Mouse (Mus musculus) embryonic facial prominence, embryonic 15.5 days (tissue): ENCODE measurements around the gene Fbxl18. TPM values are rescaled to one million over a fixed set of nuclear protein-coding genes. Genes with fewer than 3 reads are reported as not detected.

Source experiments
- ATAC-seq: fragments of 200-750 bp; cut with Nextera tagmentation; 2 replicates; pipeline ENCODE4 v1.8.0; 2017; ENCODE audit warnings: low read depth, moderate TSS enrichment; ENCODE audit not compliant: insufficient number of reproducible peaks, low FRiP score, low TSS enrichment
- H3K27ac ChIP-seq: fragments of 300-500 bp; sonication (generic); replicated peaks from 2 replicates; pipeline ENCODE4 v1.5.1; 2015; ENCODE audit warnings: mild to moderate bottlenecking, inconsistent platforms
- H3K27me3 ChIP-seq: fragments of 300-500 bp; sonication (generic); 2 replicates; pipeline ENCODE4 v1.6.1; 2015; ENCODE audit warnings: inconsistent platforms
- H3K36me3 ChIP-seq: fragments of 300-500 bp; sonication (generic); 2 replicates; pipeline ENCODE4 v1.6.1; 2015; ENCODE audit warnings: mild to moderate bottlenecking, inconsistent platforms
- H3K4me1 ChIP-seq: fragments of 300-500 bp; sonication (generic); 2 replicates; pipeline ENCODE4 v1.6.1; 2015; ENCODE audit warnings: inconsistent platforms
- H3K4me2 ChIP-seq: fragments of 300-500 bp; sonication (generic); replicated peaks from 2 replicates; pipeline ENCODE4 v1.6.1; 2015; ENCODE audit warnings: mild to moderate bottlenecking, inconsistent platforms
- H3K4me3 ChIP-seq: fragments of 300-500 bp; sonication (generic); replicated peaks from 2 replicates; pipeline ENCODE4 v1.5.1; 2015; ENCODE audit warnings: mild to moderate bottlenecking, inconsistent platforms
- H3K9ac ChIP-seq: fragments of 300-500 bp; sonication (generic); 2 replicates; pipeline ENCODE4 v1.6.1; 2015; ENCODE audit warnings: inconsistent platforms
- H3K9me3 ChIP-seq: fragments of 300-500 bp; sonication (generic); replicated peaks from 2 replicates; pipeline ENCODE4 v1.6.1; 2016; ENCODE audit warnings: inconsistent platforms
- WGBS: fragments of 180-500 bp; shearing (Covaris S2); methylation state at CpG from one replicate; pipeline ENCODE4 v1.1.7; 2015; 5-methylcytosine and 5-hydroxymethylcytosine counted together
- polyA plus RNA-seq: library from polyadenylated mRNA; unstranded; fragments of >200 nt; fragmentation: Nextera tagmentation; extraction: Ambion mirVana; gene quantifications from 2 replicates; pipeline ENCODE4 v1.2.1, GENCODE M21; 2015

Fbxl18 gene
- polyA plus RNA-seq, 1 experiment from 2014 or later, result 11.7 TPM

- H3K4me2 ChIP-seq, result no peak overlapping the region
- no peak overlapping the region for H3K4me3 ChIP-seq
- WGBS, result 75% methylated on average over 4 of the region's 4 CpGs
- no peaks in the 10 kb centered on the region for H3K36me3 ChIP-seq
- no peak for ATAC-seq
- H3K27me3 ChIP-seq, result no peaks in the 10 kb centered on the region
- H3K27ac ChIP-seq, result no peak overlapping the region
- H3K9me3 ChIP-seq, result no peaks in the 10 kb centered on the region
- no peak overlapping the region for H3K9ac ChIP-seq
- peaks cover 25% of the 10 kb centered on the region for H3K4me1 ChIP-seq
These were observed 17.5 kb upstream of the Fbxl18 start for GRCm38 (mm10) chr5:142912739-142913138.

GRCm38 (mm10) chr5:142912320-142912719, 17.1 kb upstream of the Fbxl18 start:
- Histone ChIP-seq H3K9ac (no peak overlapping the region), H3K27me3 (no peaks in the 10 kb centered on the region), H3K4me2 (no peak overlapping the region), H3K36me3 (no peaks in the 10 kb centered on the region), H3K27ac (no peak overlapping the region), H3K9me3 (no peaks in the 10 kb centered on the region), H3K4me1 (peaks cover 29% of the 10 kb centered on the region), H3K4me3 (no peak overlapping the region)
- 94% methylated on average over 3 of the region's 3 CpGs for WGBS
- ATAC-seq, result no peak

- WGBS, result 63% methylated on average over 2 of the region's 2 CpGs
- Histone ChIP-seq H3K9ac (no peak overlapping the region), H3K9me3 (no peaks in the 10 kb centered on the region), H3K4me3 (no peak overlapping the region), H3K4me2 (no peak overlapping the region), H3K36me3 (no peaks in the 10 kb centered on the region), H3K4me1 (peaks cover 34% of the 10 kb centered on the region), H3K27ac (no peak overlapping the region), H3K27me3 (no peaks in the 10 kb centered on the region)
- ATAC-seq, result no peak
These were observed 16.4 kb upstream of the Fbxl18 start for GRCm38 (mm10) chr5:142911629-142912028.

GRCm38 (mm10) chr5:142909576-142910278, 14.5 kb upstream of the Fbxl18 start:
- Histone ChIP-seq H3K4me1 (peaks cover 38% of the 10 kb centered on the region), H3K4me3 (no peak overlapping the region), H3K36me3 (peaks cover 7% of the 10 kb centered on the region), H3K4me2 (no peak overlapping the region), H3K27me3 (no peaks in the 10 kb centered on the region), H3K9me3 (no peaks in the 10 kb centered on the region), H3K27ac (peak overlapping the region; percentile 100), H3K9ac (no peak overlapping the region)
- ATAC-seq, result no peak
- WGBS, result 43% methylated on average over 8 of the region's 8 CpGs

GRCm38 (mm10) chr5:142908941-142909575, 13.8 kb upstream of the Fbxl18 start:
- 36% methylated on average over 5 of the region's 5 CpGs for WGBS
- Histone ChIP-seq H3K4me1 (peaks cover 45% of the 10 kb centered on the region), H3K4me3 (no peak overlapping the region), H3K9me3 (no peaks in the 10 kb centered on the region), H3K27ac (peak overlapping the region; percentile 100), H3K36me3 (peaks cover 14% of the 10 kb centered on the region), H3K9ac (no peak overlapping the region), H3K4me2 (no peak overlapping the region), H3K27me3 (no peaks in the 10 kb centered on the region)
- no peak for ATAC-seq

- no peak for ATAC-seq
- Histone ChIP-seq H3K4me2 (peak overlapping the region; percentile 69), H3K4me3 (peak overlapping the region; percentile 94; the same call in 1 of the 2 replicates), H3K9me3 (no peaks in the 10 kb centered on the region), H3K4me1 (peaks cover 51% of the 10 kb centered on the region), H3K27ac (peak overlapping the region; percentile 100), H3K9ac (no peak overlapping the region), H3K36me3 (peaks cover 22% of the 10 kb centered on the region), H3K27me3 (no peaks in the 10 kb centered on the region)
- 69% methylated on average over 5 of the region's 5 CpGs for WGBS
These were observed 12.8 kb upstream of the Fbxl18 start for GRCm38 (mm10) chr5:142907803-142908559.

GRCm38 (mm10) chr5:142907048-142907802, 12.0 kb upstream of the Fbxl18 start:
- WGBS, result 14% methylated on average over 14 of the region's 14 CpGs
- Histone ChIP-seq H3K27me3 (no peaks in the 10 kb centered on the region), H3K4me3 (peak overlapping the region; percentile 94), H3K27ac (peak overlapping the region; percentile 100), H3K4me1 (peaks cover 58% of the 10 kb centered on the region), H3K4me2 (peak overlapping the region; percentile 69), H3K9me3 (no peaks in the 10 kb centered on the region), H3K9ac (peak overlapping the region; percentile 52), H3K36me3 (peaks cover 30% of the 10 kb centered on the region)
- no peak for ATAC-seq

GRCm38 (mm10) chr5:142906532-142907047, 11.4 kb upstream of the Fbxl18 start, which contains the start of gene Actb:
Actb (minus strand) TSS chr5:142906754.
- Histone ChIP-seq H3K9me3 (no peaks in the 10 kb centered on the region), H3K4me1 (peaks cover 58% of the 10 kb centered on the region), H3K4me2 (peak within 1 kb of the TSS; percentile 69), H3K36me3 (peaks cover 36% of the 10 kb centered on the region), H3K4me3 (peak within 1 kb of the TSS; percentile 94), H3K9ac (peak within 1 kb of the TSS; percentile 100), H3K27me3 (no peaks in the 10 kb centered on the region), H3K27ac (peak within 1 kb of the TSS; percentile 100)
- ATAC-seq, result peak; percentile 84
- under 1% methylated on average over 41 of the region's 41 CpGs for WGBS

- peak; percentile 92 for ATAC-seq
- peaks cover 43% of the 10 kb centered on the region for H3K36me3 ChIP-seq
- under 1% methylated on average over 79 of the region's 84 CpGs for WGBS
- peak overlapping the region; percentile 100 for H3K9ac ChIP-seq
- H3K4me2 ChIP-seq, result peak overlapping the region; percentile 69
- H3K4me1 ChIP-seq, result peaks cover 58% of the 10 kb centered on the region
- peak overlapping the region; percentile 94 for H3K4me3 ChIP-seq
- no peaks in the 10 kb centered on the region for H3K9me3 ChIP-seq
- peak overlapping the region; percentile 100 for H3K27ac ChIP-seq
- no peaks in the 10 kb centered on the region for H3K27me3 ChIP-seq
These were observed 10.7 kb upstream of the Fbxl18 start for GRCm38 (mm10) chr5:142905725-142906531.

- Histone ChIP-seq H3K4me1 (peaks cover 57% of the 10 kb centered on the region), H3K27me3 (no peaks in the 10 kb centered on the region), H3K4me2 (peak overlapping the region; percentile 67), H3K9ac (peak overlapping the region; percentile 49), H3K27ac (peak overlapping the region; percentile 100), H3K36me3 (peaks cover 49% of the 10 kb centered on the region), H3K9me3 (no peaks in the 10 kb centered on the region), H3K4me3 (peak overlapping the region; percentile 94)
- no peak for ATAC-seq
- 2% methylated on average over 27 of the region's 27 CpGs for WGBS
These were observed 9.9 kb upstream of the Fbxl18 start for GRCm38 (mm10) chr5:142905038-142905695.
